ENCODE assay signal across 8 mouse cellular contexts in the genomic region with DNA sequence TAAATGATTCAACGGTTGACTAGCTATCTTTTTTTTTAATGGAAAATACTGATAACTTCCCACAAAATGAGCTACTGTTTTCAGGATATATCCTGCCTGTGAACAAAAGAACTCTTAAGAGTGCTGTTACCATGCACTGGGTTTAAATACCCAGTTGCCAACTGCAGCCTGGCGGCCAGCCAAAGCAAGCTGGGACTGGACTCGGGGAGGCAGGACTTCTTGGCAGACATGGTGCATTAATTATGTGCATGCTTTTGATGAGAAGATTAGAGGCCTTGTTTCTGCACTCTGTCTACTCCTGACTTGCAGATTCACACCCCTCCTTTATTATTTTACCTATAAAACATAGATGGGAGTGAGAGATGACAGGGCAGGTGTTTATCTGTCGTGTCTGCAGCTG. TPM values are rescaled to one million over a fixed set of nuclear protein-coding genes. Genes with fewer than 3 reads are reported as not detected.
A peak's percentile ranks its signal among the peaks of the same experiment; 100 is the strongest.
DNase-seq lines count a peak whose midpoint lies in the region; TF ChIP-seq lines count a peak whose summit lies in the region.

No protein-coding gene starts in this region.

- no peaks in the 10 kb centered on the region for H3K27me3 ChIP-seq in heart, adult 2 months (ENCODE audit: control insufficient read depth, insufficient read depth, low read length)

- no peak overlapping the region for H3K9ac ChIP-seq in heart, adult 2 months (ENCODE audit: low read depth, low read length)

- H3K4me1 ChIP-seq in heart, adult 2 months (ENCODE audit: control insufficient read depth, insufficient read depth, low read length) = peaks cover 10% of the 10 kb centered on the region
- peaks cover 8% of the 10 kb centered on the region for H3K4me1 ChIP-seq in lung, adult 2 months (ENCODE audit: control insufficient read depth, insufficient read depth, low read length)

- TF ChIP-seq CTCF in heart, adult 2 months (IDR thresholded peaks at IDR 0.05) = no peak
- no peak for TF ChIP-seq CTCF in lung, adult 2 months (IDR thresholded peaks at IDR 0.05; ENCODE audit: insufficient read depth, low read length)

- H3K36me3 ChIP-seq in heart, adult 2 months (ENCODE audit: control insufficient read depth, insufficient read depth, low read length) = no peaks in the 10 kb centered on the region; the same call in 1 of the 2 replicates

- TF ChIP-seq EP300 in heart, adult 2 months (IDR thresholded peaks at IDR 0.05; ENCODE audit: insufficient read depth, low read depth, low read length) = no peak

- peak; percentile 38 to 42 for DNase-seq in cerebellum, adult 18-20 months
- no peak for DNase-seq in cerebellum, adult 11 months
- peak; percentile 80 to 86 for DNase-seq in cerebellum, postnatal 14 days
- DNase-seq in heart, adult 2 months = peak; percentile 73 to 78
- peak; percentile 92 for DNase-seq in kidney, postnatal 14 days
- DNase-seq in lung, adult 2 months = peak; percentile 52
- peak; percentile 79 for DNase-seq in right cerebral cortex, adult 18-20 months
- DNase-seq in spleen, adult 18-20 months = no peak

- no peak for TF ChIP-seq POLR2A in heart, adult 2 months (IDR thresholded peaks at IDR 0.05; ENCODE audit: insufficient read depth, low read depth, low read length)
- TF ChIP-seq POLR2A in lung, adult 2 months (IDR thresholded peaks at IDR 0.05; ENCODE audit: borderline replicate concordance, extremely low read depth, low read depth, low read length) = no peak

- no peak overlapping the region for H3K4me3 ChIP-seq in heart, adult 2 months
- no peak overlapping the region for H3K4me3 ChIP-seq in lung, adult 2 months (replicated peaks; ENCODE audit: extremely low read depth, low read depth, low read length)

- intact Hi-C loops in heart, adult 2 months (cut with DNase I) = no loop called here

- H3K79me2 ChIP-seq in heart, adult 2 months (replicated peaks; ENCODE audit: control insufficient read depth, insufficient read depth, low read length) = no peaks in the 10 kb centered on the region

- 17% methylated on average over 4 of the region's 4 CpGs for WGBS in heart, adult 2 months
- 25% methylated on average over 4 of the region's 4 CpGs for WGBS in lung, adult 2 months

- H3K27ac ChIP-seq in heart, adult 2 months = peak overlapping the region; percentile 52

RNA-seq across cellular contexts. Expression of a gene that starts 5.3 kb away (rescaled TPM):
- total RNA-seq in heart, adult 2 months (2021) = 100 to 1,000 TPM; 135 to 224 TPM
- 37.5 and 76.6 TPM in 2 replicates for polyA plus RNA-seq in heart, adult 2 months (2012; rRNA removed)
- 7.2 and 12.4 TPM in 2 replicates for polyA plus RNA-seq in lung, adult 2 months (2012; rRNA removed)

Comparison
In these comparisons a context has a peak if more than half of its experiments do, and no peak if none do; other contexts are left out.
1. DNase-seq: peak in cerebellum, adult 18-20 months (2 of 2), cerebellum, postnatal 14 days (2 of 2), heart, adult 2 months (2 of 2), kidney, postnatal 14 days (single experiment), lung, adult 2 months (single experiment) and right cerebral cortex, adult 18-20 months (single experiment); none in cerebellum, adult 11 months (single experiment) and spleen, adult 18-20 months (0 of 2).